Mouse (Mus musculus) lung, embryonic 14.5 days (tissue): ENCODE data around the gene Gucd1. TPM values are rescaled to one million over a fixed set of nuclear protein-coding genes. Genes with fewer than 3 reads are reported as not detected.
"Not testable (repeated sequence)": the region's sequence is repeated elsewhere in the genome, so short reads cannot be mapped to it uniquely, and the experiment has no call there.

ENCODE experiments used
- ATAC-seq: fragments of 200-750 bp; cut with Nextera tagmentation; 2 replicates; pipeline ENCODE4 v1.8.0; 2017; ENCODE audit warnings: mild to moderate bottlenecking, moderate TSS enrichment, moderate library complexity; ENCODE audit not compliant: insufficient read depth
- DNase-seq: peaks from one replicate; pipeline ENCODE4 v3.0.0-alpha.2; 2015
- H3K27ac ChIP-seq: fragments of 300-500 bp; sonication (generic); 2 replicates; pipeline ENCODE4 v1.5.1; 2014; ENCODE audit warnings: low read depth, mild to moderate bottlenecking, moderate library complexity
- H3K27me3 ChIP-seq: fragments of 300-500 bp; sonication (generic); 2 replicates; pipeline ENCODE4 v1.6.1; 2014; ENCODE audit warnings: low read length, control low read depth; ENCODE audit not compliant: insufficient read depth
- H3K36me3 ChIP-seq: fragments of 300-500 bp; sonication (generic); 2 replicates; pipeline ENCODE4 v1.6.1; 2014; ENCODE audit warnings: control low read depth; ENCODE audit not compliant: insufficient read depth
- H3K4me1 ChIP-seq: fragments of 300-500 bp; sonication (generic); 2 replicates; pipeline ENCODE4 v1.6.1; 2014; ENCODE audit warnings: antibody characterized with exemption, control low read depth; ENCODE audit not compliant: insufficient read depth
- H3K4me2 ChIP-seq: fragments of 300-500 bp; sonication (generic); 2 replicates; pipeline ENCODE4 v1.6.1; 2014; ENCODE audit warnings: mild to moderate bottlenecking
- H3K4me3 ChIP-seq: fragments of 300-500 bp; sonication (generic); 2 replicates; pipeline ENCODE4 v1.5.1; 2014; ENCODE audit warnings: low read depth, low read length
- H3K9ac ChIP-seq: fragments of 300-500 bp; sonication (generic); 2 replicates; pipeline ENCODE4 v1.6.1; 2014
- H3K9me3 ChIP-seq: fragments of 300-500 bp; sonication (generic); 2 replicates; pipeline ENCODE4 v1.6.1; 2016; ENCODE audit warnings: low read depth, low read length, control low read depth
- CTCF ChIP-seq: IDR thresholded peaks from 2 replicates; pipeline ENCODE4 v1.5.1; 2016; ENCODE audit warnings: antibody characterized with exemption, low read depth
- WGBS: fragments of 180-500 bp; shearing (Covaris S2); extraction: QIAGEN DNeasy Blood & Tissue Kit; methylation state at CpG from one replicate; pipeline ENCODE4 v1.1.7; 2014; 5-methylcytosine and 5-hydroxymethylcytosine counted together
- polyA plus RNA-seq: library from polyadenylated mRNA; unstranded; fragments of >200 nt; fragmentation: Nextera tagmentation; extraction: Ambion mirVana; gene quantifications from 2 replicates; pipeline ENCODE4 v1.2.1, GENCODE M21; 2014

Gucd1 gene
- polyA plus RNA-seq, 1 experiment from 2014 or later = 32.6 TPM

DNA sequence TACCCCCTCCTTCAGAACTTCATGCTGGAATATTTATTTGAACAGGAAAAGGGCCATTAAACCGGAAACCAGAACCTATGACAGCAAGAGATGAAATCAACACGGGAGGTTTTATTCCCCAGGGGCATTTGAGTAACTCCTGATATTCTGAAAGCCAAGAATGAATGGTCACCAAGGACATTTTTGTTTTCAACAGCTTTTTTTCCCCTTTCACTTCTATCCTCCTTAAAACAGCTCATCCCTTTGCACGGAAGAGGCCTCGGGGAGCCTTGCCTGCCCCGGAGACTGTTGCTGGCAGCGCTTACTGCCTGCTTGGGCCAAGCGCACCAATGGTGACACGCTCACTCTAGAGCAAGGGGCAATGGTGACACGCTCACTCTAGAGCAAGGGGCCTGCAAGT lies 40.7 kb downstream of the Gucd1 start:
- no peaks in the 10 kb centered on the region for H3K9me3 ChIP-seq
- no peak overlapping the region for H3K4me2 ChIP-seq
- no peak overlapping the region for H3K9ac ChIP-seq
- no peak for ATAC-seq
- H3K4me1 ChIP-seq = peaks cover 6% of the 10 kb centered on the region; the same call in 1 of the 2 replicates
- H3K36me3 ChIP-seq = no peaks in the 10 kb centered on the region
- TF ChIP-seq CTCF = no peak
- no peak for DNase-seq
- 56% methylated on average over 9 of the region's 9 CpGs for WGBS
- no peak overlapping the region for H3K27ac ChIP-seq
- H3K4me3 ChIP-seq = no peak overlapping the region
- H3K27me3 ChIP-seq = no peaks in the 10 kb centered on the region

DNA sequence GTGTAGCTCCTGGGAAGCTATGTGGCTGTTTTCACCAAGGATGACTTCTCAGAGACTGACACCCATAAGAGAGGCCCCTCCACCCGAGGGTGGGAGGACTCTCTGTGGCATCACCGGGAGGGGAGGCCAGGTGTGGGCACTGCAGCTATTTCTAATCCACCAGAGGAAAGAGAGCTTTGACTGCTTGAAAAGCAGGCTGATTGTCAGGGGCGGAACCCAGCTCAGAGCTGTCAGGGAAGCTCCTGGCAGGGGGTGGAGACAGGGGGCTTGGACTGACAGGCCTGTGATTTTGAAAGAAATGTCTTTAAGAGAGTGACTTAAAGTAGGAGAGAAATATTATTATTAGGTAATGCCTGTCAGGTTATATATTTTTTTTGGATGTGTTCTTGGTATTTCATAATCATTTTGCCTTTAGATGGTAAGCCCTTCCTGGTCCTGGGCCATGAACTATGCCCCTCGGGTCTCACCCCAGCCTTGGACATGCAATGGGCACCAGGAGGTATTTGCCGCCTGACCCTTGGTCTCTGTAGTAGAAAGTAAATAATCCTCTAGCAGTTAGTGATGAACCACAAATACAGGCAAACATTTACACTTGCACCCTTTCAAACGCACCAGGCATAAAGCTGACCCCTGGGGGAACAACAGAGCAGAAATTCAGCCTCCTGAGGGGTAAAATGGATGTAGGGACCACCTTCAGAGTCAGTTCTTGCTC lies 42.5 kb downstream of the Gucd1 start:
- H3K36me3 ChIP-seq, DNase-seq, H3K9ac ChIP-seq, ATAC-seq, H3K4me3 ChIP-seq, H3K27me3 ChIP-seq, H3K27ac ChIP-seq, H3K4me2 ChIP-seq, H3K9me3 ChIP-seq, H3K4me1 ChIP-seq: not testable (repeated sequence)
- 35% methylated on average over 4 of the region's 6 CpGs for WGBS

DNA sequence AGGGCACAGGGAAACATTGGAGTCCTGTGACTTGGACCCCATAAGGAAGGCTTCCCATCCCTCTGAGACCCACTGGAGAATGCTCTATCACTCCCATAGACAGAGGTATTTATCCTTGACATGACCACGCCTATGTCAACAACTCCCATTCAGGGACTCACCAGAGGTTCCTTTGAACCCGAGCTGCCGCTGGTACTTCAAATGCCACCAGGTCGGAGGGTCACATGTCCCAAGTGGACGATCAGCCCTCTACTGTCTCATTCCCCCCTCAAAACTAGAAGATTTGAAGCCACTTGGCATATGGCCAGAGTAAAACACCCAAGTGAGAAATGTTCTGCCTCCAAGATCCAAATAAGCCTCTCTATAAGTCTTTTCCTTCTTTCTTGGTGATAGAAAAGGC lies 43.2 kb downstream of the Gucd1 start:
- Histone ChIP-seq H3K9me3 (no peaks in the 10 kb centered on the region), H3K36me3 (no peaks in the 10 kb centered on the region), H3K4me3 (no peak overlapping the region), H3K27ac (no peak overlapping the region), H3K4me1 (peaks cover 6% of the 10 kb centered on the region; the same call in 1 of the 2 replicates), H3K27me3 (no peaks in the 10 kb centered on the region), H3K9ac (no peak overlapping the region), H3K4me2 (no peak overlapping the region)
- DNase-seq (peak; percentile 26), ATAC-seq (no peak)
- 23% methylated on average over 5 of the region's 5 CpGs for WGBS
- no peak for TF ChIP-seq CTCF

DNA sequence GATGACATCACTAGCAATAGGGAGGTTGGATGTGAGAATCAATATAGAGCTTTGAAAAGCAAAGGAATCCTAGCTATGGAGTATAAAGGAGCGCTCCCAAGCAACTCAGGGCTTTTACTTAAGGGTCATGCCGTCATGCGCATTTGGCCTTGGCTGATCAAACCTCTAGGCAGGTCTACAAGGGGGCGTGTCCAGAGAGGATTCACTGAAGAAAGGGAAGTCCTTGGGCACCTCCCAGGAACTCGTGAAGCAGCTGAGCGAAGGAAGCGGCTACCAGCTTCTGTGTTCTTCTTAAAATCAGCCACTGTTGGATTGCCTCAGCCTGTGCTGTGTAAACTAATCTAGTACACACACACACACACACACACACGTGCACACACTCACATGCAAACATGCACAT lies 44.4 kb downstream of the Gucd1 start:
- Histone ChIP-seq H3K9me3 (no peaks in the 10 kb centered on the region), H3K27me3 (no peaks in the 10 kb centered on the region), H3K4me1 (peaks cover 6% of the 10 kb centered on the region; the same call in 1 of the 2 replicates), H3K9ac (no peak overlapping the region), H3K4me2 (no peak overlapping the region), H3K4me3 (no peak overlapping the region), H3K36me3 (no peaks in the 10 kb centered on the region), H3K27ac (no peak overlapping the region)
- no peak for ATAC-seq
- TF ChIP-seq CTCF = no peak
- WGBS = 71% methylated on average over 8 of the region's 8 CpGs
- DNase-seq = no peak

GRCm38 (mm10) chr10:75465781-75466550 lies 51.8 kb downstream of the Gucd1 start:
- Histone ChIP-seq H3K27me3 (no peaks in the 10 kb centered on the region), H3K9me3 (no peaks in the 10 kb centered on the region), H3K4me1 (peaks cover 16% of the 10 kb centered on the region), H3K36me3 (no peaks in the 10 kb centered on the region), H3K9ac (no peak overlapping the region), H3K4me3 (no peak overlapping the region), H3K4me2 (no peak overlapping the region), H3K27ac (peak overlapping the region; percentile 77)
- DNase-seq (peak; percentile 93), ATAC-seq (peak; percentile 97)
- 16% methylated on average over 6 of the region's 6 CpGs for WGBS
- peak; percentile 23; the same call in 1 of the 2 replicates for TF ChIP-seq CTCF

DNA sequence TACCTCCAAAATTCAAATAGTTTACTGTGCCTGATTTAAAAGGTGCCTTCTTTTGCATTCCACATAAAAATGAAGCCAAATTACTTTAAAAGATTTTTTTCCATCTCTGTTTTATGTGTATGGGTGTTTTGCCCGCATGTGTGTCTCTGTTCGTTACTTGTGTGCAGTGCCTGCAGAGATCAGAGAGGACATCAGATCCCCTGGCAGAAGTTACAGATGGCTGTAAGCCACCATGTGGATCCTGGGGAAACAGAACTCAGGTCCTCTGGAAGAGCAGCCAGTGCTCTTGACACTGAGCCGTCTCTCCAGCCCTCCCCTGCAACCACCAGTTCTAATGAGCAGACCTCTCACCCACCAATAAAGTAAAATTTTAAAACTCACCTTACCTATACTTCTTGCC lies 55.0 kb downstream of the Gucd1 start:
- Histone ChIP-seq H3K9ac (no peak overlapping the region), H3K4me3 (no peak overlapping the region), H3K36me3 (no peaks in the 10 kb centered on the region), H3K27me3 (no peaks in the 10 kb centered on the region), H3K4me1 (peaks cover 16% of the 10 kb centered on the region), H3K27ac (no peak overlapping the region), H3K9me3 (no peaks in the 10 kb centered on the region; the same call in 1 of the 2 replicates), H3K4me2 (no peak overlapping the region)
- no peak for ATAC-seq
- 82% methylated on average over 3 of the region's 3 CpGs for WGBS
- TF ChIP-seq CTCF = no peak
- no peak for DNase-seq

DNA sequence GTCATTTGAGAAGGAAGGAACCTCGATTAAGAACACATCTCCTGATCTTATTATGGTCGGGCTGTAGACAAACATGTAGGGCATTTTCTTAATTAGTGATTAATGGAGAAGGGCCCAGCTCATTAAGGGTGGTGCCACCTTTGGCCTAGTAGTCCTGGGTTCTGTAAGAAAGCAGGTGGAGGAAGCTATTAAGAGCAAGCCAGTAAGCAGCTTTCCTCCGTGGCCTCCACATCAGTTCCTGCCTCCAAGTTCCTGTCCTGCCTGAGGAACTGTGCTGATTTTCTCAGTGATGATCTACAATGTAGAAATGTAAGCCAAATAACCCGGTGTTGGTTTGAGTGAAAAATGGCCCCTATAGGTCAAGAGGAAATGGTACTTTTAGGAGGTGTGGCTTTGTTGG lies 59.4 kb downstream of the Gucd1 start:
- no peaks in the 10 kb centered on the region for H3K27me3 ChIP-seq
- no peaks in the 10 kb centered on the region for H3K36me3 ChIP-seq
- no peaks in the 10 kb centered on the region for H3K4me1 ChIP-seq
- DNase-seq (no peak), ATAC-seq (no peak)
- no peak overlapping the region for H3K4me2 ChIP-seq
- H3K9ac ChIP-seq = no peak overlapping the region
- no peaks in the 10 kb centered on the region; the same call in 1 of the 2 replicates for H3K9me3 ChIP-seq
- no peak for TF ChIP-seq CTCF
- no peak overlapping the region for H3K4me3 ChIP-seq
- H3K27ac ChIP-seq = no peak overlapping the region
- 71% methylated on average over 4 of the region's 4 CpGs for WGBS
